Mouse (Mus musculus) left cerebral cortex, postnatal 25 days (tissue): Measurements from ENCODE around the gene Acvr1. TPM values are rescaled to one million over a fixed set of nuclear protein-coding genes. Genes with fewer than 3 reads are reported as not detected.

Experiments used
- DNase-seq, 2 experiments: peaks; one replicate each; pipeline ENCODE4 v3.0.0; 2022; ENCODE audit warnings: low spot score in 2 of 2, mixed read lengths in 1 of 2
- intact Hi-C: fragments of 180-260 bp; cut with DNase I; formaldehyde crosslinking; loops from one replicate; pipeline ENCODE4 v1.15.1; 2025
- total RNA-seq, 2 experiments: library from RNA; stranded (reverse); gene quantifications; 2 replicates each; pipeline ENCODE4 v1.2.3; 2021

Gene Acvr1
- total RNA-seq, 2 experiments from 2014 or later: 32.4 to 34.1 TPM

GRCm38 (mm10) chr2:58357068-58357413 lies 209.9 kb downstream of the Acvr1 start:
- intact Hi-C loops: loop anchor here (5.0 kb wide), 3 partner anchors 60 to 210 kb away; partner anchors contain the start of genes Acvr1 and Upp2
- DNase-seq: peak; percentile 10 to 33

DNA sequence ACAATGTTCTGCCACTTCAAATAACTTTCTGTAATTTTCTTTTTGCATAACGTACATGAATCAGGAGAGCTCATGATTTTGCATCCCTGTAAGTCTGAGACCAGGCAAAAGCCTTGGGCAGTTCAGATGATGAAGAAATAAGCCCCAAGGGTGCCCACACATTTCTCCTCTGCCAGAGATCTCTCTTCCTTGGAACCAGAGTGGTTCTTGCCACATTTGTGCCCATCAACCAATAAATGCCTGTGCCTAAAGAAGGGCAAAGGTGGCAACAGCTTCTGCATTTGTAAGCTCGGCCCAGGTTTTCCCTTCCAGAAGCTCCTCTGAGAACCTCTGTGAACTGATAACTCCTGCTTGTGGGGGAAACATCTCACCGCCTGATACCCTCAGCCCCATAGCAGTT lies 212.6 kb downstream of the Acvr1 start:
- DNase-seq: no peak
- intact Hi-C loops: no loop called here

DNA sequence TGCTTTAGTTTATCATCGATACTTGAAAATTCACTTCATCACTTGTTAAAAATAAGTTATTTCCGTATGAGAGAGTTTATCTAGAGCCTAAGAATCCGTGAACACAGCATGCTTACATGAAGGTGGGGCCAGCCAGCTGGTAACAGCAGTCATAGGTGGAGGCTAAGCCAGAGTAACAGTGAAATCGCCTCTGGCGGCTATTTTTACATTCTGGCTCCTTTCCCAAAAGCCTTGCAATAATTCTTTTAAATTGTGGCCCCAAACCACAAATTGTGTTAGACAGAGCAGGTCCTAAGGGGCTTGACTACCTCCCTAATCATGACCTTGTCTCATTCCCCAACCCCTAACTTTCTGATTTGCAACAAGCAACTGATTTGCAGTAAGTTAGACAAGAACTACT lies 214.1 kb downstream of the Acvr1 start:
- no peak for DNase-seq
- intact Hi-C loops: no loop called here

DNA sequence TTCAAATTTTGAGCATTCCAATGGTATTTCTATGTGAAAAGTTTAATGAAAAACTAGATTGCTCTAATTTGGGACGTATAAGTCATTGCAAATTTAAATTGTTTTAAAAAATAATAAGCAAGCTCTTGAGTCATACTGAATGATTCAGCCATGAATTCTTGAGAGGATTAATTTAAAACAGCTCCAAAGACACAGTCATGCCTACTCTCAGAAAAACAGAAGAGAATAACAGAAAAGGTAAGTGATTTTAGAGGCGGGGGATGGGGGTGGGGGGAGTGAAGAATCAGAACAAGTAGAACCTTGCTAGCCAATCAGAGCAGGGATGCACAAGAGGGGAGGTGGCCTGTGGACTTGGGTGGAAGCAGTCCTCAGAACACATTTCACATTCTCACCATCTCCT lies 216.3 kb downstream of the Acvr1 start:
- peak in 1 of 2 experiments; percentile 20 for DNase-seq
- intact Hi-C loops: no loop called here

Other genes starting within 250 kb of the Acvr1 start
- 10 to 100 TPM; 16.1 to 18.3 TPM for gene Acvr1c, start 209.3 kb downstream of the Acvr1 start, total RNA-seq
- not detected for gene Gm17409, start 97.0 kb downstream of the Acvr1 start, total RNA-seq
- gene Upp2, start 141 bp upstream of the Acvr1 start, total RNA-seq: 10 to 100 TPM; 26.1 to 27.3 TPM